Mouse (Mus musculus) T-helper 17 cell (primary cell): Measurements from ENCODE around the gene Pitpnc1.

ENCODE experiments used
- in situ Hi-C, 2 experiments: fragments of 300-600 bp; cut with MboI, MseI; formaldehyde crosslinking; loops; 1 replicate in 1 of 2; 2 replicates in 1 of 2; pipeline ENCODE4 v1.15.1; 2025; ENCODE audit warnings: high pct_unique_total_duplicates in 2 of 2

Gene Pitpnc1

DNA sequence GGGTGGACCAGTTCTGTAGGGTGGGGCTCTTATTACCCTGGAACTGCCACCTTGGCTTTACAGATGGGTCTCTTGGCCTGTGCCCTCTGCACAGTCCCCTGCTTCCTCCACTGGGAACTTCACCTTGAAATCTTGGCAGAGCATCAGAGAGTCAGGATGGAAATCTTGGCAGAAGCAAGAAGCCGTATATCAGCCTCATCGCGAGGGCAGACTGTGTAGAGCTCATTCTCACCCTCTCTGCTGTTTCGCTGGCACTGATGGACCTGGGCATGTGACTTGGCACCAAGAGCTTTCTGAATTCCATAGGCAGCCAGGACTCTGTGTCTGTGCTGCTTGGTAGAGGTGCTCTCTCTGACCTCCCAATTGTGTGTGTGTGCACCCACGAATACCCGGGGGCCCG is 221.7 kb downstream of the Pitpnc1 start:
- in situ Hi-C loops = loop anchor here in 1 of 2 experiments (10.0 kb wide), 1 partner anchor 1286 kb away; no protein-coding TSS in a partner anchor

DNA sequence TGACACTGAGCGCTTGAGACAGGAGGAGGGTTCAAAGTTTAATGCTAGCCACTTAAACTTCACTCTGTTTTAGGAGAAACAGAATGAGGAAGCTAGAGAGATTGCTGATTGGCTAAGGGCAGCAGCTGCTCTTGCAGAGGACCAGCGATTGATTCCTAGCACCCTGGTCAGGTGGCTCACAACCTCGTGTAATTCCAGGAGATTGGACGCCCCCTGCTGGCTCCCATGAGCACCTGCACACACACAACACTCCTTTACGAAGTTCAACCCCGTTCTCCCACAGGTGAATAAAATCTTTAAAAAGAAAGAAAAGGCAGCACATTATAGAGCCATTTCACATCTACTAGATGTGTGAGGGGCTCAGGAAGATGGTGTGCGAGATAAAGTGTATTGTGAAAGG is 224.8 kb downstream of the Pitpnc1 start:
- in situ Hi-C loops = loop anchor here in 1 of 2 experiments (10.0 kb wide), 1 partner anchor 1289 kb away; no protein-coding TSS in a partner anchor

- in situ Hi-C loops = loop anchor here in 1 of 2 experiments (10.0 kb wide), 1 partner anchor 1292 kb away; no protein-coding TSS in a partner anchor
Observed at GRCm38 (mm10) chr11:107243126-107243525, 227.4 kb downstream of the Pitpnc1 start.

DNA sequence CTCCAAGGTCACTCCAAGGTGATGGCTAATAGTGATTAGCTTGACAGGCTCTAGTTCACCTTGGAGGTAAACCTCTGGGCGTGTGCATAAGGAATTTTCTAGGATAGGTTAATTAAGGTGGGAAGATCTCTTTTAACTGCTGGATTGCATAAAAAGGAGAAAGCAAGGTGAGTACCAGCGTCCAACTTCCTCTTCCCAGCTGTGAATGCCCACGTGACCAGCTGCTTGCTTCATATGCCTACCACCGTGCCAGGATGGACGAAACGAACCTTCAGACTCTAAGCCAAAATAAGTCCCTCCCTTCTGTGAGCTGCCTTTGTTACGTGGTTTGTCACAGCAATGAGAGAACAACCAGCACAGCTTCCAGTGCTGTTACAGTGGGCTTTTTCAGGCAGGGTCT is 228.8 kb downstream of the Pitpnc1 start:
- in situ Hi-C loops = loop anchor here in 1 of 2 experiments (10.0 kb wide), 1 partner anchor 1293 kb away; no protein-coding TSS in a partner anchor

DNA sequence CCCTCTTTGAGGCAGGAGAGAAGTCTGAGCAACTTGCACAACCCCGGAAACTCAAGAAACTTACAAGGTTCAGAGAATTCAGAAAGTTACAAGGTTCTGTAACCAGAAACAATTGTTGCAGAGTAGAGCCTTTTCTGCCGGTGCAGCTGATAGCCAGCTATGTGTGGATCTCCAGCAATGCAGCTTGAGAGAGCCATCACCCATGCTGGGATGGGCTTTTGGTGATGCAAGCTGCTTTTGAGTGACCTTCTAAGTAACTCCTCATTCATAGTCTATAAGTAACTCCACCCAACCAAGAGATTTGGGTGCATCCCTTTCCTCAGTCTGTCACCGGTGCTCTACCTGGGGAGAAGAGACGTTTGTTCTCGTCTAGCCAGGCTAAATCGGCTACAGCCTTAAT is 232.0 kb downstream of the Pitpnc1 start:
- in situ Hi-C loops = loop anchor here (5.0 to 10.0 kb wide), 2 partner anchors 69 to 1876 kb away; no protein-coding TSS in a partner anchor

DNA sequence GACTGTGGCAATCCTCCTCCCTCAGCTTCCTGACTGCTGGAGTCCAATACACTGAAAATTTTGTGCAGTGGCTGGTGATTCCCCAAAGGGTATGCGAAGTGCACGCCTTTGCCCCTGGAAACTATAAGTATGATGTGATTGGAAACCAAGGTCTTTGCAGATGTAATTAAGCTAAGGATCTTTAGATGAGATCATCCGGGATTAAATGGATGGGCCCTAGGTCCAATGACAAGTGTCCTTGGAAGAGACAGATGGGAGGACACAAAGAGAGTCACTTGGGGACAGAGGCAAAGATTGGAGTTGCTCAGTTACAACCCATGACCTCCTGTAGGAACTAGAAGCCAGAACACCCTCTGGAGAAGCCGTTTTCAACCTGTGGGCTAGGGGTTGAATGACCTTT is 233.0 kb downstream of the Pitpnc1 start:
- in situ Hi-C loops = loop anchor here (5.0 to 10.0 kb wide), 2 partner anchors 70 to 1877 kb away; no protein-coding TSS in a partner anchor

- in situ Hi-C loops = loop anchor here in 1 of 2 experiments (10.0 kb wide), 1 partner anchor 1881 kb away; no protein-coding TSS in a partner anchor
Observed at GRCm38 (mm10) chr11:107233252-107233890, 237.1 kb downstream of the Pitpnc1 start.

GRCm38 (mm10) chr11:107230128-107230527 is 240.4 kb downstream of the Pitpnc1 start:
- in situ Hi-C loops = loop anchor here in 1 of 2 experiments (10.0 kb wide), 1 partner anchor 1885 kb away; no protein-coding TSS in a partner anchor

DNA sequence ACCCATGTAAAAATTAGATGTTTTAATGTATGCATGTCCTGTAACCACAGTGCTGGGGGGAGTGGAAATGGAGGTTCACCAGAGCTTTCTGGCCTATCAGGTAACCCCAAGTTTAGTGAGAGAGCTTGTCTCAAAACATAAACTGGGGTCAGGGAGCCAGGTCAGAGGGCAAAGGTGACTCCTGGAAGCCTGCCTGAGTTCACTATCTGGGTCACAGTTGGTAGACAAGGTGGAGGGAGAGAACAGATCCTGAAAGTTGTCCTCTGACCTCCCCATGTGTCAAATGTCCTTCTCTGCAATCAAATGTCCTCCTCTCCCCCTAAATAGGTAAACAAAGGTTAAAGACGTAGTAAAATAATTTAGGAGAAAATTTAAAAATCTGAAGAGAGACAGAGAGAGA is 244.1 kb downstream of the Pitpnc1 start:
- in situ Hi-C loops = no loop called here

- in situ Hi-C loops = no loop called here
Observed at GRCm38 (mm10) chr11:107226013-107226412, 244.5 kb downstream of the Pitpnc1 start.

GRCm38 (mm10) chr11:107225301-107225700 is 245.2 kb downstream of the Pitpnc1 start:
- in situ Hi-C loops = no loop called here

DNA sequence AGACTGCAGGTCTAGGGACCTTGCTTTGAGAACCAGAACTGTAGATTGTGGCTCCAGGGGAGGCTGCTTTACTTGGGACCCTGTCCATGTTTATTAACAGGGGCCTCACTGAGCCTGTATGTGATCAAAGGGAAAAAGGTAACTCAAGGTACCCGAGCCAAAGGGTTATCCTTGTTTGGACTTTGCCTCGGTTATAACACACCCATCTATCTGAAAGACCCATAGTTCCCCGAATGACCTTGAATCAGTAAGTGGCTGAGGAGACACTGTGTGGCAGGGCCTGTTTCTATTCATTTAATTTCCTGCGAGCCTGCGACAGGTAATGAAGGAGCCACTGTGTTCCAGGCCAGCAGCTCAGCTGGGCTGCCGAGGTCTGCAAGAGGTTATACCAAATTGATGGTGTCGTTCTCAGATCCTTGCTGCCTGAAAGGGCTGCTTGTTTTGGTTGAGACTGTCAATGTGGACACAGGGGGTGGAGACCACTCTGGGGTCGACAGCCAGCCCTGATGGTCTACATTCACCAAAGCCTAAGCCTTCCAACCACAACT is 246.8 kb downstream of the Pitpnc1 start:
- in situ Hi-C loops = no loop called here

DNA sequence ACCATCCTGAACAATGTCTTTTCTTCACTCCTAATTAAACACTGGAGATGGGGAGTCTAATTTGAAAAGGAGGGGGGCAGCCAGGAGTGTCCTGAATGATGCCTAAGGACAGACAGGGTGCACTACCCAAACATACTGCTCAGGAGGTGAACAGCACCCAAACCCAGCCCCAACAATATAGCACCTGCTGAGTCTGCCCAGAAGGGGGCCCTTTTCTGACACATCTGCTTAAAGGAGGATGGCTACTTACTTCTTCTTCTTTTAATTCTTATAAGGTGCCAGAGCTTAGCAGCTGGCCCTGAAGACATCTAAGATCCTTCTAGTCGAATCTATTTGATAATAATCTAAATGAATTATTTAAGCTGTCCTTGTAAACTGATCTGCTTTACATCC is 247.3 kb downstream of the Pitpnc1 start:
- in situ Hi-C loops = no loop called here

DNA sequence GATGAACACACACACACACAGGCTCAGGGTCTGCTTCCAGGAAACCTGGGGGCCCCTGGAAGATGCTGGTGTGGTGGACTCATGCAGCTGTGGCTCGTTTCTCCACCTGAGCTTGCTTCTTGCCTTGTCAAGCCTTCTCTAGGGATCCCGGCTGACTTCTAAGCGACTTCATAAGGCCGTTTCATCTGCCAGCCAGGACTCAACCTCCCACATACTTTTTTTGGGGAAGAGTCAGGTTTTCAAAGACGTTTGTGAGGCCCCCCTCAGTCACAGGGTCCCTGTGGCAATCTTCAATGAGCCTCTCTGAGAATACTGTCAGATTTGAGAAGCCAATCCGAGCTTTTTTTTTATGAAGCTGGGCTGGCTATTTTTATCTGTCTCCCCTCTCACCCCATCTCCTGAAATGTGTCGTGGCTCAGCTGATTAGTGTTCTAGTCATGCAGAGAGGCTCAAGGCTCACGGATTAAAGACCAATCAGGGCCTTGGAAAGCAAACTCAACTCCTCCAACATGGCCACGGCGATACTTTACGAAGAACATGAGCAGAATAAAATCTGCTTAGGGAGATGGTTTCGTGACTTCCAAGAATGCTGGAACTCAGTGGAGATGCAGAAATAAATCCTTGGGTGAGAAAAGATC is 247.8 kb downstream of the Pitpnc1 start:
- in situ Hi-C loops = no loop called here

DNA sequence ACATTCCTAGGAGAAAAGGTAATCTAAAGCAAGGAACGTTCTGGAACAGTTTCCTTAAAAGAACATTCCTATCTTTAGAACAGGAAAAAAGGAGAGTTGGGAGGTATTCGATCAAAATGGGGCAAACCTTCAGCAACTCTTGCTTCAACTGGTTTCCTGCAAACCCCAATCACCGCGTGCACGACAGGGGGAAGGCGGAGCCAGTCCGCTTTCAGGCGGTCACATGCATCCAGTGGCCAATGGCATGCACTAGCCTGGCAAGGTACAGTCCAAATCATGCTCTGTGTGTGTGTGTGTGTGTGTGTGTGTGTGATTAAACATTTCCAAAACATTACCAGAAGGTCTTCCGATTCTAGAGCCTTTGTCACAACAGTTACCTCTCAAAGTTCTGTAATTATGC is 255.4 kb downstream of the Pitpnc1 start:
- in situ Hi-C loops = loop anchor here in 1 of 2 experiments (5.0 kb wide), 1 partner anchor 257 kb away; the partner anchor contains the start of gene Pitpnc1

DNA sequence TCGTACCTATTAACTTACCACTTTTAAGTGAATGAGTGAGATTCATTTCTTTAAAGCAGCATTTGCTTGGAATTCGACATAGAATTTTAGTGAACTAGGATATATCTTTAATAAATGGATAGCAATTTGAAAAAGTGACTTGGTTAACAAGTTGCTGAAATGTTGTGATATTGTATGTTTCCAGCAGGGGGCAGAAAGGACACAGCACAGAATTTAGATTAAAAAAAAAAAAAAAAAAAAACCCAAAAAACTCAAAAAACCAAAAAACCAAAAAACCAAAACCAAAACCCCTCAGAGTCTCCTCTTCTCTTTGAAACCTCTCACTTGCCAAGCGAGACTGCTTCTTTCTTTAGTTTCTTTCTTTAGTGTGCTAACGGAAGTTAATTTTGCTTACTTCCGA is 256.8 kb downstream of the Pitpnc1 start:
- in situ Hi-C loops = loop anchor here in 1 of 2 experiments (5.0 kb wide), 1 partner anchor 264 kb away; the partner anchor contains the start of gene Psmd12

GRCm38 (mm10) chr11:107209818-107210217 is 260.7 kb downstream of the Pitpnc1 start:
- in situ Hi-C loops = loop anchor here in 1 of 2 experiments (5.0 kb wide), 1 partner anchor 267 kb away; the partner anchor contains the start of gene Psmd12

GRCm38 (mm10) chr11:107201773-107202172 is 268.7 kb downstream of the Pitpnc1 start:
- in situ Hi-C loops = no loop called here

DNA sequence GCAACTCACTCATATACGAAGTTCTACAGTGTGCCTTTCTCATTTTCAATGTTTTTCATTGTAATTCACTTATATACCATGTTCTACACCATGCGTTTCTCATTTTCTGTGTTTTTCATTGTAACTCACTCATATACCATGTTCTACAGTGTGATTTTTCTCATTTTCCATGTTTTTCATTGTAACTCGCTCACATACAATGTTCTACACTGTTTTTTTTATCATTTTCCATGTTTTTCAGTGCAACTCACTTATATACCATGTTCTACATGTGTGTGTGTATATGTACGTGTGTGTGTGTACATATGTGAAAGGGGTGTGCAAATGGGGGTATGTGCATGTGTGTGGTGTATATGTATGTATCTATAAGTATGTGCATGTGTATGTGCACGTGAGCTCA is 271.2 kb downstream of the Pitpnc1 start:
- in situ Hi-C loops = no loop called here

- in situ Hi-C loops = no loop called here
Observed at GRCm38 (mm10) chr11:107195334-107195733, 275.2 kb downstream of the Pitpnc1 start.

GRCm38 (mm10) chr11:107190376-107190775 is 280.1 kb downstream of the Pitpnc1 start:
- in situ Hi-C loops = no loop called here
